Mouse (Mus musculus): Measurements from ENCODE around the gene Mog. TPM values are rescaled to one million over a fixed set of nuclear protein-coding genes. Genes with fewer than 3 reads are reported as not detected.
"Not testable (repeated sequence)": the region's sequence is repeated elsewhere in the genome, so short reads cannot be mapped to it uniquely, and the experiment has no call there.

The Mog gene
- total and polyA plus RNA-seq, 3 experiments, result not detected

- WGBS, result 75% methylated on average over 2 of the region's 2 CpGs
- Histone ChIP-seq H3K4me3 (no peak overlapping the region), H3K79me2 (replicated peaks; ENCODE audit: control insufficient read depth, insufficient read depth, low read length) (no peaks in the 10 kb centered on the region), H3K36me3 (ENCODE audit: control insufficient read depth, insufficient read depth, low read length) (no peaks in the 10 kb centered on the region), H3K9ac (ENCODE audit: low read depth, low read length) (no peak overlapping the region), H3K27ac (no peak overlapping the region), H3K4me1 (ENCODE audit: control insufficient read depth, insufficient read depth, low read length) (no peaks in the 10 kb centered on the region), H3K27me3 (ENCODE audit: control insufficient read depth, insufficient read depth, low read length) (no peaks in the 10 kb centered on the region)
- TF ChIP-seq CTCF (IDR thresholded peaks at IDR 0.05), result no peak
- no peak for TF ChIP-seq EP300 (IDR thresholded peaks at IDR 0.05; ENCODE audit: insufficient read depth, low read depth, low read length)
- no peak for TF ChIP-seq POLR2A (IDR thresholded peaks at IDR 0.05; ENCODE audit: insufficient read depth, low read depth, low read length)
- DNase-seq, result no peak
- intact Hi-C loops (cut with DNase I), result no loop called here
Observed at GRCm38 (mm10) chr17:37039127-37039894, 16.1 kb upstream of the Mog start.

- intact Hi-C loops (cut with DNase I), result no loop called here
- H3K27me3 ChIP-seq (ENCODE audit: control insufficient read depth, insufficient read depth, low read length), result no peaks in the 10 kb centered on the region
Observed at GRCm38 (mm10) chr17:37029162-37029561, 6.0 kb upstream of the Mog start.

GRCm38 (mm10) chr17:37028683-37029120, 5.5 kb upstream of the Mog start:
- no peak overlapping the region for H3K27ac ChIP-seq

More at GRCm38 (mm10) chr17:37029162-37029561, 6.0 kb upstream of the Mog start:
- 71% methylated on average over 8 of the region's 8 CpGs for WGBS
- Histone ChIP-seq H3K4me3 (no peak overlapping the region), H3K27ac (no peak overlapping the region), H3K9ac (ENCODE audit: low read depth, low read length) (no peak overlapping the region), H3K36me3 (ENCODE audit: control insufficient read depth, insufficient read depth, low read length) (no peaks in the 10 kb centered on the region), H3K79me2 (replicated peaks; ENCODE audit: control insufficient read depth, insufficient read depth, low read length) (no peaks in the 10 kb centered on the region), H3K4me1 (ENCODE audit: control insufficient read depth, insufficient read depth, low read length) (no peaks in the 10 kb centered on the region)
- no peak for DNase-seq
- TF ChIP-seq EP300 (IDR thresholded peaks at IDR 0.05; ENCODE audit: insufficient read depth, low read depth, low read length), result no peak
- TF ChIP-seq CTCF (IDR thresholded peaks at IDR 0.05), result no peak
- TF ChIP-seq POLR2A (IDR thresholded peaks at IDR 0.05; ENCODE audit: insufficient read depth, low read depth, low read length), result no peak

GRCm38 (mm10) chr17:37028212-37028611, 5.0 kb upstream of the Mog start:
- Histone ChIP-seq H3K36me3 (ENCODE audit: control insufficient read depth, insufficient read depth, low read length) (no peaks in the 10 kb centered on the region), H3K4me1 (ENCODE audit: control insufficient read depth, insufficient read depth, low read length) (no peaks in the 10 kb centered on the region), H3K79me2 (replicated peaks; ENCODE audit: control insufficient read depth, insufficient read depth, low read length) (no peaks in the 10 kb centered on the region), H3K27me3 (ENCODE audit: control insufficient read depth, insufficient read depth, low read length) (no peaks in the 10 kb centered on the region), H3K4me3 (peak overlapping the region; percentile 42), H3K9ac (ENCODE audit: low read depth, low read length) (no peak overlapping the region), H3K27ac (no peak overlapping the region)
- TF ChIP-seq POLR2A (IDR thresholded peaks at IDR 0.05; ENCODE audit: insufficient read depth, low read depth, low read length) (no peak), EP300 (IDR thresholded peaks at IDR 0.05; ENCODE audit: insufficient read depth, low read depth, low read length) (no peak), CTCF (IDR thresholded peaks at IDR 0.05) (no peak)
- 33% methylated on average over 10 of the region's 10 CpGs for WGBS
- intact Hi-C loops (cut with DNase I), result no loop called here
- no peak for DNase-seq

More at GRCm38 (mm10) chr17:37028683-37029120, 5.5 kb upstream of the Mog start:
- no peaks in the 10 kb centered on the region for H3K79me2 ChIP-seq (replicated peaks; ENCODE audit: control insufficient read depth, insufficient read depth, low read length)
- intact Hi-C loops (cut with DNase I), result no loop called here
- DNase-seq, result peak; percentile 86 to 87
- H3K9ac ChIP-seq (ENCODE audit: low read depth, low read length), result peak overlapping the region; percentile 53; the same call in 1 of the 2 replicates
- H3K4me3 ChIP-seq, result peak overlapping the region; percentile 42
- under 1% methylated on average over 14 of the region's 14 CpGs for WGBS
- no peaks in the 10 kb centered on the region for H3K36me3 ChIP-seq (ENCODE audit: control insufficient read depth, insufficient read depth, low read length)
- TF ChIP-seq CTCF (IDR thresholded peaks at IDR 0.05), result no peak
- TF ChIP-seq POLR2A (IDR thresholded peaks at IDR 0.05; ENCODE audit: insufficient read depth, low read depth, low read length), result no peak
- TF ChIP-seq EP300 (IDR thresholded peaks at IDR 0.05; ENCODE audit: insufficient read depth, low read depth, low read length), result no peak
- no peaks in the 10 kb centered on the region for H3K4me1 ChIP-seq (ENCODE audit: control insufficient read depth, insufficient read depth, low read length)
- H3K27me3 ChIP-seq (ENCODE audit: control insufficient read depth, insufficient read depth, low read length), result no peaks in the 10 kb centered on the region

GRCm38 (mm10) chr17:37027486-37027885, 4.3 kb upstream of the Mog start:
- no peak for DNase-seq
- Histone ChIP-seq H3K4me1 (ENCODE audit: control insufficient read depth, insufficient read depth, low read length) (no peaks in the 10 kb centered on the region), H3K27ac (no peak overlapping the region), H3K79me2 (replicated peaks; ENCODE audit: control insufficient read depth, insufficient read depth, low read length) (no peaks in the 10 kb centered on the region), H3K4me3 (no peak overlapping the region), H3K27me3 (ENCODE audit: control insufficient read depth, insufficient read depth, low read length) (no peaks in the 10 kb centered on the region), H3K36me3 (ENCODE audit: control insufficient read depth, insufficient read depth, low read length) (no peaks in the 10 kb centered on the region), H3K9ac (ENCODE audit: low read depth, low read length) (no peak overlapping the region)
- TF ChIP-seq EP300 (IDR thresholded peaks at IDR 0.05; ENCODE audit: insufficient read depth, low read depth, low read length) (no peak), POLR2A (IDR thresholded peaks at IDR 0.05; ENCODE audit: insufficient read depth, low read depth, low read length) (no peak), CTCF (IDR thresholded peaks at IDR 0.05) (no peak)
- intact Hi-C loops (cut with DNase I), result no loop called here
- 97% methylated on average over 4 of the region's 4 CpGs for WGBS

GRCm38 (mm10) chr17:37026425-37026824, 3.2 kb upstream of the Mog start:
- Histone ChIP-seq H3K4me3 (no peak overlapping the region), H3K4me1 (ENCODE audit: control insufficient read depth, insufficient read depth, low read length) (no peaks in the 10 kb centered on the region), H3K27me3 (ENCODE audit: control insufficient read depth, insufficient read depth, low read length) (no peaks in the 10 kb centered on the region), H3K27ac (no peak overlapping the region), H3K79me2 (replicated peaks; ENCODE audit: control insufficient read depth, insufficient read depth, low read length) (no peaks in the 10 kb centered on the region), H3K36me3 (ENCODE audit: control insufficient read depth, insufficient read depth, low read length) (no peaks in the 10 kb centered on the region), H3K9ac (ENCODE audit: low read depth, low read length) (no peak overlapping the region)
- DNase-seq, result no peak
- WGBS, result 72% methylated on average over 2 of the region's 2 CpGs
- TF ChIP-seq EP300 (IDR thresholded peaks at IDR 0.05; ENCODE audit: insufficient read depth, low read depth, low read length) (no peak), CTCF (IDR thresholded peaks at IDR 0.05) (no peak), POLR2A (IDR thresholded peaks at IDR 0.05; ENCODE audit: insufficient read depth, low read depth, low read length) (no peak)
- intact Hi-C loops (cut with DNase I), result no loop called here

GRCm38 (mm10) chr17:37019242-37019641, 4.0 kb downstream of the Mog start:
- H3K4me1 ChIP-seq (ENCODE audit: control insufficient read depth, insufficient read depth, low read length); H3K36me3 ChIP-seq (ENCODE audit: control insufficient read depth, insufficient read depth, low read length); H3K27ac ChIP-seq; intact Hi-C loops (cut with DNase I); H3K27me3 ChIP-seq (ENCODE audit: control insufficient read depth, insufficient read depth, low read length); DNase-seq; H3K4me3 ChIP-seq; H3K9ac ChIP-seq (ENCODE audit: low read depth, low read length); H3K79me2 ChIP-seq (replicated peaks; ENCODE audit: control insufficient read depth, insufficient read depth, low read length): not testable (repeated sequence)
- 81% methylated on average over 5 of the region's 5 CpGs for WGBS
